Mouse (Mus musculus): ENCODE data around the gene Mgst1. TPM values are rescaled to one million over a fixed set of nuclear protein-coding genes. Genes with fewer than 3 reads are reported as not detected.

Mgst1 gene
- polyA plus RNA-seq (2015; fragmentation: Nextera tagmentation; extraction: Ambion mirVana), result 23.3 and 32.9 TPM in 2 replicates

DNA sequence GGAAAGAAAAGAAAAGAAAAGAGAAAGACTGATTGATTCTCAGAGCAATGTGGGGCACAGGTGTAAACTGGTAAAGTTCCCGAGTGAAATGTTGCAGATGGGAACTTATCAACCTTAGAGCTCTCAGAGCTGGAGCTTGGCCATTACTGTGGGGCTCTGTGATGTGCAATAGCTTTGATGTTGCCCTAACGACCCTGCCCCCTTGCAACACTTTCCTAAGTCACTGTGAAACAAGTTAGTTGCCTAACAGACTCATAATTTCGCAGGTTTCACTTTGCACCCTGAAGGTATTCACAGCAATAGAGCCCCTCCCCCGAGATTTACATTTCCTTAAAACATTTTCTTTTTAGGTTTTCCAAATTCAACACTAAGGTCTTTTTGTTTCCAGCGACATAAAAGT is at the start of gene Mgst1:
TSS of gene Mgst1 (plus strand) at position 387 of the 400 bp plus-strand sequence.
- Histone ChIP-seq H3K27ac (replicated peaks) (no peak within 1 kb of the TSS), H3K4me3 (peak within 1 kb of the TSS; percentile 36), H3K9ac (replicated peaks) (peak within 1 kb of the TSS; percentile 23), H3K4me2 (replicated peaks) (peak within 1 kb of the TSS; percentile 64), H3K9me3 (no peaks in the 10 kb centered on the region), H3K27me3 (no peaks in the 10 kb centered on the region), H3K4me1 (peaks cover 14% of the 10 kb centered on the region), H3K36me3 (no peaks in the 10 kb centered on the region)
- ATAC-seq (replicated peaks), result peak; percentile 51; the same call in 1 of the 2 replicates
- under 1% methylated on average over 5 of the region's 5 CpGs for WGBS

DNA sequence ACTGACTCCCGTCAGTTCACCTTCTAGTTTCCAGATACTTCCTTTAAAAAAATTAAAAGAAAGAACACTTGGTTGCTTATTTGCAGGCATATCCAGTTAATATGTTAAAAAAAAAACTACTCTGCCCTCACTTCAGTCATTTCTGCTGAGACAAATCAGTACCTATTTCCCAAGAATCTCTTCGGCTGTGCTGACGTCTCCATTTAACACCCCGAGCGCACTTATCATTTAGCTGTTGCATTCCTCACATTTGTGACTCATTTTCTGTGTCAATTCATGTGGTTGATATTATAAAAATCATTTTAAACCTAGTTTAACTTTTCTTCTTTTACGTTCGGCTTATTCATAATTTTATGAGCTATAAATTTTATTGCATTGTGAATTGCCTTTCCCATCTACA is 47.7 kb upstream of the Mgst1 start:
- Histone ChIP-seq H3K9me3 (no peaks in the 10 kb centered on the region), H3K27me3 (no peaks in the 10 kb centered on the region), H3K4me1 (no peaks in the 10 kb centered on the region), H3K9ac (replicated peaks) (no peak overlapping the region), H3K27ac (replicated peaks) (no peak overlapping the region), H3K36me3 (no peaks in the 10 kb centered on the region), H3K4me3 (no peak overlapping the region), H3K4me2 (replicated peaks) (no peak overlapping the region)
- 93% methylated on average over 7 of the region's 7 CpGs for WGBS
- no peak for ATAC-seq (replicated peaks)

DNA sequence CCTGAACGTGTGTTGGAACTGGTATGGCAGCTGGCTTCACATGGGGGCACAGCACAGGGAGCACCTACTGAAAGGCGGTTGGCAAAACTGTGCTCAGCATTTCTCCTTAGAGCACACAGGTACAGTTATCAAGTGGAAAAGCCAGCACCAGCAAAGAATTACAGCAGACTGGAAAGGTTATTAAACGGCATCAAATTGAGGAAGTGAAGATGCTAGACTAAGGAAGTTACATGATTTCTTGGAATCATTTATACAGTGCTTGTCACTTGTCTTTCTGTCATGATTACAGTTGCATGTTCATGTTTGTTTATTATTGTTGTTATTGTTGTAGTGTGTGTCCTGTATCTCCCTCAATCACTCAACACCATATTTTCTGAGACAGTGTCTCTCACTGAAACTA is 45.1 kb upstream of the Mgst1 start:
- no peak overlapping the region for H3K27ac ChIP-seq (replicated peaks)
- ATAC-seq (replicated peaks), result no peak
- H3K27me3 ChIP-seq, result no peaks in the 10 kb centered on the region
- H3K36me3 ChIP-seq, result no peaks in the 10 kb centered on the region
- 91% methylated on average over 3 of the region's 3 CpGs for WGBS
- no peak overlapping the region for H3K9ac ChIP-seq (replicated peaks)
- no peaks in the 10 kb centered on the region for H3K4me1 ChIP-seq
- no peaks in the 10 kb centered on the region for H3K9me3 ChIP-seq
- no peak overlapping the region for H3K4me2 ChIP-seq (replicated peaks)
- H3K4me3 ChIP-seq, result no peak overlapping the region

DNA sequence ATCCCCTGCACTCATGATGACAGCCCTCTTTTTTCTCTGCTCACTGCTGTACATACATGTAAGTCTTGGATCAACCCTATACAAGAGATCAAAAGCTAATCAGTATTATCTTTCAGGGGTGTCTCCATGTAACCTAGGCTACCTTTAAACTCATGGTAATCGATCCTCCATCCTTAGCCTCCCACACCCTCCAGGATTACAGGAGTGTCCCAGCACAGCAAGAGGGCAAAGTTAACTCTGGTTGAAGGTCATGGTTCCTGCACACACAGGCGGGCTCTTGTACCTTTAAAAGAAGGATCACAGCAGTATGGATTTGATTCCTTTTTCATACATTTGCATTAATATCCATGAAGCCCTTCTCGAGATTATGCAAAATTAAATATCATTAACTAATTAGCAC is 40.5 kb upstream of the Mgst1 start:
- 73% methylated on average over 3 of the region's 3 CpGs for WGBS

DNA sequence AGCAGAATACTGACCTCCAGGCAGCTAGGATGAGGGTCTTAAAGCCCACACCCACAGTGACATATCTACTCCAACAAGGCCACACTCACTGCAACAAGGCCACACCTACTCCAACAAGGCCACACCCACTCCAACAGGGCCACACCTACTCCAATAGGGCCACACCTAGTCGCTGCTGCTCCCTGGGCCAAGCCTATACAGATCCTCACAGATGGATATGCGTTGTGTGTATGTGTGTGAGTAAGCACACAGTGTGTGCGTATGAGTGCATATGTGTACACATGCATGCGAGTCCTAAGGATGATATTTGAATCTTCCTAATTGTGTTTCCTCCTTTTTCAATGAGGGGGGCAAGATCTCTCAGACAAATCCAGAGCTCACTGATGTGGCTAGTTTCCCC is 38.3 kb upstream of the Mgst1 start:
- Histone ChIP-seq H3K9ac (replicated peaks) (no peak overlapping the region), H3K4me3 (no peak overlapping the region), H3K36me3 (no peaks in the 10 kb centered on the region), H3K4me2 (replicated peaks) (no peak overlapping the region), H3K9me3 (no peaks in the 10 kb centered on the region), H3K4me1 (no peaks in the 10 kb centered on the region), H3K27me3 (no peaks in the 10 kb centered on the region), H3K27ac (replicated peaks) (no peak overlapping the region)
- WGBS, result 89% methylated on average over 4 of the region's 4 CpGs
- ATAC-seq (replicated peaks), result no peak

More for the DNA sequence above, 40.5 kb upstream of the Mgst1 start:
- Histone ChIP-seq H3K9me3 (no peaks in the 10 kb centered on the region), H3K36me3 (no peaks in the 10 kb centered on the region), H3K27me3 (no peaks in the 10 kb centered on the region), H3K4me2 (replicated peaks) (no peak overlapping the region), H3K4me1 (no peaks in the 10 kb centered on the region), H3K4me3 (no peak overlapping the region), H3K27ac (replicated peaks) (no peak overlapping the region), H3K9ac (replicated peaks) (no peak overlapping the region)
- ATAC-seq (replicated peaks), result no peak

DNA sequence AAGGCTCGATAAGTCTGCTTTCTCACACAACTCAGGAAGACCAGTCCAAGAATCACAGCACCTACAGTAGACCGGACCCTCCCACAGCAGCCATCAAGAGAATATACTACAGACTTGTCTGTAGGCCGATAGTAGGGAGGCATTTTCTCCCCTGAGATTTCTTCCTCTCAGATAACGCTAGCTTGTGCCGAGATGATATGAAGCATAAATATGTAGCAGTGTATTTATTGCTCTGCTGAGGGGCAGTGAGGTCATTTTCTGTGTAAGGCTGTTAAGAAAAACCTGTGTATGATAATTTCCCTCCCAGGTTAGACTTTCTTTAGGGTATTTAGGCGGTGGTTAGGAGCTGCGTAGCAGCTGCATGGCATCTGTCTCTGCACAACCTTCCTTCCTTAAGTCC is 37.2 kb upstream of the Mgst1 start:
- Histone ChIP-seq H3K27ac (replicated peaks) (no peak overlapping the region), H3K9me3 (no peaks in the 10 kb centered on the region), H3K27me3 (no peaks in the 10 kb centered on the region), H3K4me3 (no peak overlapping the region), H3K4me1 (no peaks in the 10 kb centered on the region), H3K36me3 (no peaks in the 10 kb centered on the region), H3K9ac (replicated peaks) (no peak overlapping the region), H3K4me2 (replicated peaks) (no peak overlapping the region)
- 91% methylated on average over 7 of the region's 7 CpGs for WGBS
- ATAC-seq (replicated peaks), result no peak

DNA sequence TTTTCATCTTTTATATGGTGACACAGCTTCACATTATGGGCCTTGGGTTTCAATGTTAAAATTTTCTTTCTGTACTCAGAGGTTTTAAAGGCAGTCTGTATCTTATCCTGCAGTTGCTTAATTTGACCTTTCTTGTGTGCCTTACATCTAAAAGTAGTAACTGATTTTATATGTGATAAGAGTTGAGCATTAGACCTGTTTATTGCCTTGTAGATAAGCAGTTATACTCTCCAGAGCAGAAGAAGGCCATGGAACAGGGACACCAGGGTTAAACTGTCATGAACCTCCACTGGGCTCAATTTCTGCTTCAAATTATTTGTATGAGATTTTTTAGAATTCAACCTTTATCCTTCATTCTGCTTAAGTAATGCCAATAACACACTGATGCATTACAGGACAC is 35.6 kb upstream of the Mgst1 start:
- H3K4me2 ChIP-seq (replicated peaks), result no peak overlapping the region

DNA sequence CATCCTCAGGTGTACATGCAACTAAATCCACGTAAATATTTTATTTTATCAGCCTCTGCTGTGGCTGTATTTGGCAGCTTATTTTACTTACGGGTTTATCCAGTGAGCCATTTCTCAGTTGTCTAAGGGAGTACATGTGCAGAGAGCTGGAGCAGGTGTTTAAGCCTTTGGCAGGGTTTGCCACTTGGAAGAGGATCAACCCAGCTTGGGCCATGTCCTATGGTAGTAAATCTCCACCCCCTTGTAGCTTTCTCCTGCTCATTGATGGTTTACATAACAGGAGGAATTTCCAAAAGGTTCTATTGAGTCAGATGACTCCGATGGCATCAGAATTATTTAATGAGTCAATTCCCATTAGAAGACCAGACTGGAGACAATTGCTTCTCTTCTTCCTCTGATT is 22.6 kb upstream of the Mgst1 start:
- H3K4me3 ChIP-seq, result no peak overlapping the region
- H3K36me3 ChIP-seq, result no peaks in the 10 kb centered on the region
- H3K4me2 ChIP-seq (replicated peaks), result no peak overlapping the region
- H3K27ac ChIP-seq (replicated peaks), result no peak overlapping the region
- H3K9me3 ChIP-seq, result no peaks in the 10 kb centered on the region
- no peaks in the 10 kb centered on the region for H3K4me1 ChIP-seq
- 75% methylated on average over 3 of the region's 3 CpGs for WGBS
- no peak for ATAC-seq (replicated peaks)
- no peaks in the 10 kb centered on the region for H3K27me3 ChIP-seq
- H3K9ac ChIP-seq (replicated peaks), result no peak overlapping the region

More for the DNA sequence above, 35.6 kb upstream of the Mgst1 start:
- Histone ChIP-seq H3K9ac (replicated peaks) (no peak overlapping the region), H3K9me3 (no peaks in the 10 kb centered on the region), H3K4me3 (no peak overlapping the region), H3K4me1 (no peaks in the 10 kb centered on the region), H3K27ac (replicated peaks) (no peak overlapping the region), H3K36me3 (no peaks in the 10 kb centered on the region), H3K27me3 (no peaks in the 10 kb centered on the region)
- no peak for ATAC-seq (replicated peaks)

DNA sequence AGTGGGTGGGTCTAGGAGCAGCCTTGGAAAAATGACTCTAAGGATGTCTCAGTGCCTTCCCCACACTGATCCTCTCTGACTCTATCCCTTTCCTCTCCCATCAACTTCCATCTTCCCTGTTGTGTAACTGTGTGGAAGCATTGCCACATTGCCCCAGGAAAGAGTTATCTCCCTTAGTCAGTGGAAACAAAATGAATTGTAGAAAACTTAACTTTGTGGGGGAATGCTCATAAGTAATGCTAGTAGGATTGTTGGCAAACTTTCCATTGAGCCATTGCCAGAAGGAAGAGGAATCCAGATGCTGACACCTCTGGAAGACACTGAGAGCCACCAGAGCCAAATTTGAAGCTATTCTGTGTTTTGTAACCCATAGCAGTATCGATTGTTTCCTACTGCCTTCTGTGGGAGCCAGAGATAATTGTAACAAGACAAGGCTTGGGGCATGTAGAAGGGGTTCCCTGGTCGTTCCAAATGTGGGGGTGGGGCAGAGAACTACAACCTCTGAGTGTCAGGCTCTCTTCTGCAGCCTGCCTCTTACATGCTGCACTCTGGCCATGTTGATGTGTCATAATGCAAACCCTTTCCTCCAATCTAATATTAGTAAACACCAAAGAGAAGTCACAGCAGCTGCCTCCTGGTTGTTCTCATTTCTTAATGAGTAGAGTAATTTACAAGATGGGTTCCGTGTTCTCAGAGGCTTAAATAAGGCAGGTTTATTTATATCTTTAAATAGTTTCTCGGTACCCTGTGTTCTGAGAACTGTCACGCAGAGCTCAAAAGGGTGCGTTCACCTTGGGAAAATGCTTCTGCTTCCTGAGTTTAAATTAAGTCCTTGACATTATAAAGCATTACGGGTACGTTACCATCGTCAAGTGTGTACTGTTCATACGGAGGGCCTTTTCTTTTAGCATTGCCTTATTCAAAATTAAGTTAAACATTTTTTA is 11.5 kb upstream of the Mgst1 start:
- no peak for ATAC-seq (replicated peaks)
- H3K4me3 ChIP-seq, result no peak overlapping the region

DNA sequence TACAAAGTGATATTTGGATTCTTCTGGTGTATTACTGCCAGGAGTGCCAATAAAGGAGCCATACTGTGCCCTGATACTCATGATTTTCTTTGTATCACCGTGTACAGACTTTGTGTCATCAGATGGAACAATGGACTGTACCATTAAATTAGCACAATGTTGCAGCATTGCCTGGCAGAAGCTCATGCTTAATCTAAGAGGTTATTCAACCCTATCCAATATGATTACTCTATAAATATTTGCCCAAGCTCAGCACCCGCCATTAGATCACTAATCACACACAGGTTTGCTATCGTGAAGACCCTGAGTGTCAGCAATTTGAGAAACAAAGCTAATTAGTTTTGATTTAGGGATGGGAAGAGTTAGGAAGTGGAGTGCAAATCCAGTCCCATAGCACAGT is 9.6 kb upstream of the Mgst1 start:
- Histone ChIP-seq H3K4me2 (replicated peaks) (no peak overlapping the region), H3K27ac (replicated peaks) (no peak overlapping the region), H3K36me3 (no peaks in the 10 kb centered on the region), H3K4me1 (no peaks in the 10 kb centered on the region), H3K9me3 (no peaks in the 10 kb centered on the region), H3K4me3 (no peak overlapping the region), H3K9ac (replicated peaks) (no peak overlapping the region), H3K27me3 (no peaks in the 10 kb centered on the region)
- WGBS, result 54% methylated on average over 3 of the region's 3 CpGs
- no peak for ATAC-seq (replicated peaks)

More for the DNA sequence above, 11.5 kb upstream of the Mgst1 start:
- H3K4me1 ChIP-seq, result no peaks in the 10 kb centered on the region
- H3K27me3 ChIP-seq, result no peaks in the 10 kb centered on the region
- no peak overlapping the region for H3K9ac ChIP-seq (replicated peaks)
- H3K4me2 ChIP-seq (replicated peaks), result no peak overlapping the region
- no peak overlapping the region for H3K27ac ChIP-seq (replicated peaks)
- H3K36me3 ChIP-seq, result no peaks in the 10 kb centered on the region
- H3K9me3 ChIP-seq, result no peaks in the 10 kb centered on the region
- 80% methylated on average over 10 of the region's 10 CpGs for WGBS

DNA sequence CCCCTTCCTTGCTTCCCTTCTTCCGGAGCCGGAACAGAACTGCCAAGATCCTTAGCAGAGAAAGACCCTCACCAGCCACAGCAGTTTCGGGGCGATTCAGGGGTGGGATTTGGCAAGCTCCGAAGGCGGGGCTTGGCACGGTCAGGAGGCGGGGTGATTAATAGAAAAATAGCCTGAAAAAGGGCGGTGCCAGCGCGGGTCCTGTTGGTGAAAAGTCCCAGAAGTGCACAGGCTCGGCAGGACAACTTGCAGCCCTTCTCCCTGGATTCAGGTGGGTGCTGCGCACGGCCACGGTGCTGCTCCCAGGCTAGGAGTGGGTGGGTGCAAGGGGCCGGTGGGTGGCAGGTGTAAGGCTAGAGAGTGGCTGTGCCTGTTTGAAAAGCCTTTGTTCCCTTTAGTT is 220 bp downstream of the Mgst1 start:
- H3K4me1 ChIP-seq, result peaks cover 14% of the 10 kb centered on the region
- no peaks in the 10 kb centered on the region for H3K36me3 ChIP-seq
- 0% methylated on average over 16 of the region's 16 CpGs for WGBS
- H3K9me3 ChIP-seq, result no peaks in the 10 kb centered on the region
- H3K9ac ChIP-seq (replicated peaks), result peak overlapping the region; percentile 23
- H3K27ac ChIP-seq (replicated peaks), result no peak overlapping the region
- peak overlapping the region; percentile 36 for H3K4me3 ChIP-seq
- H3K4me2 ChIP-seq (replicated peaks), result peak overlapping the region; percentile 64
- peak; percentile 76 for ATAC-seq (replicated peaks)
- no peaks in the 10 kb centered on the region for H3K27me3 ChIP-seq

DNA sequence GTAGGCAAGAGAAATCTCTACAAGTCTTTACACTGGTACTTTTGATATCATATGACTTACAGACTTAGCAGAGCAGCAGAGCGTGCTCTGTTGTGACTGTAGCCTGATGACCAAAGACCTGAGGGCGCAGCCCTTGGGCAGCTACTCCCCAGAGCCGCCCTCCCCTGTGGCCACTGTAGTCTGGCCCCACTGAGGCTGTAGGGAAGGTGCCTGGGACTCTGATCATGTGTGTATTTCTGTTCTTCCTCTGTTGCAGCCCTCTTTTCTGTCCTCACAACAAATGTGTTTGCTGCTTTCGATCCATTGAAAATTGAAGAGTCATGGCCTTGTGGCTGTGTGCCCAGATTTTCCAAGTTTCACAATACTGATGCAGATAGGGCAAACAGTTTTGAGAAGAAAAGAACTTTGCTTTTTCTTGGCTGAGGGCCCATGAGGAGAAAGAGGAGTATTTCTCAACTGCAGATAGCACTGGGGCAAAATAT is 1.0 kb downstream of the Mgst1 start:
- Histone ChIP-seq H3K36me3 (no peaks in the 10 kb centered on the region), H3K27me3 (no peaks in the 10 kb centered on the region), H3K27ac (replicated peaks) (no peak overlapping the region), H3K9ac (replicated peaks) (no peak overlapping the region), H3K4me1 (peaks cover 14% of the 10 kb centered on the region), H3K9me3 (no peaks in the 10 kb centered on the region), H3K4me2 (replicated peaks) (peak overlapping the region; percentile 64), H3K4me3 (peak overlapping the region; percentile 36; the same call in 1 of the 2 replicates)
- 43% methylated on average over 4 of the region's 4 CpGs for WGBS
- no peak for ATAC-seq (replicated peaks)
